Mouse (Mus musculus): Measurements from ENCODE around the gene Syce2. TPM values are rescaled to one million over a fixed set of nuclear protein-coding genes. Genes with fewer than 3 reads are reported as not detected.
A peak's percentile ranks its signal among the peaks of the same experiment; 100 is the strongest.

Gene Syce2
- polyA plus RNA-seq, 1 experiment from 2014 or later: 51.1 TPM

DNA sequence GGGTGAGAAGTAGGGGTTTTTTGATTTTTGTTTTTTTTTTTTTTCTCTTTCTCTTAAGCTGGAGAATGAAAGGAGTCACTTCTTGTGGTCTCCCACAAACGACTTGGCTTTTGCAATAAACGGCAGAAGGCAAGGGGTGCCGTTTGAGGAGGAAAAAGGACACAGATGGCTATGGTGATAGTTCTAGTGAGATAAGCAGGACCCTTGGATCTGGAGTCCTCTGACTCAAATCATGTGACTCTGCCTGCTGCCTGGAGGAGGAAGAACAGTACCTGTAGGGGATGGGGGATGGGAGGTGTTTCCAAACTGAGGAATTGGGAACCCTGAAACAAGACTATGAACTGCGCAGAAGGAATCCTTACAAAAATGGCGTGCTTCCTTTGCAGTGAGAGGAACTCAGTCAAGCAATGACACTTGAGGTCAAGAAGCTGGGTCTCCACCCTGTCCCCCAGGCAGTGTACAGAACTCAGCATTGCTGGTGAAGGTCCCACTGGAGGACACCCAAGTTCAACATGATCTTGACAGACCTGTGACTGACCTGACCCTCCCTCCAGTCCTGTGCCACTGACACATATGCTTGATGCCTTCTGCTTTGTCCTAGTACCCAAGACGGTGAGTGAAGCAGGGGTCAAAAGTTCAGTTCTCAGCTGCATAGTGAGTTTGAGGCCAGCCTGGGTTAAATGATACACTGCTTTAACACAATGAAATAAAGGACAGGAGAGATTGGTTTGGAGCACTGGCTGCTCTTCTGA is 24.1 kb upstream of the Syce2 start:
- 46% methylated on average over 6 of the region's 6 CpGs for WGBS
- peak overlapping the region; percentile 96 for H3K4me3 ChIP-seq (ENCODE audit: low read depth, low read length)
- ATAC-seq (ENCODE audit: low FRiP score): no peak
- peak overlapping the region; percentile 65 for H3K4me2 ChIP-seq (replicated peaks; ENCODE audit: low read depth, low read length)
- H3K27ac ChIP-seq (ENCODE audit: low read depth, low read length): peak overlapping the region; percentile 76; the same call in 1 of the 2 replicates
- no peak for DNase-seq (ENCODE audit: low spot score)
- H3K4me1 ChIP-seq (replicated peaks; ENCODE audit: control insufficient read depth, insufficient read depth, low read length): peaks cover 7% of the 10 kb centered on the region; the same call in 1 of the 2 replicates
- no peaks in the 10 kb centered on the region for H3K27me3 ChIP-seq (ENCODE audit: control insufficient read depth, insufficient read depth, low read length)
- 0 out of 2 replicates have a peak overlapping the region, but pooled peaks have one; percentile 17 for H3K9ac ChIP-seq (ENCODE audit: low read depth, low read length)
- no peaks in the 10 kb centered on the region for H3K9me3 ChIP-seq (ENCODE audit: control insufficient read depth, low read length)
- peaks cover 18% of the 10 kb centered on the region for H3K36me3 ChIP-seq (ENCODE audit: control insufficient read depth, insufficient read depth, low read length)

DNA sequence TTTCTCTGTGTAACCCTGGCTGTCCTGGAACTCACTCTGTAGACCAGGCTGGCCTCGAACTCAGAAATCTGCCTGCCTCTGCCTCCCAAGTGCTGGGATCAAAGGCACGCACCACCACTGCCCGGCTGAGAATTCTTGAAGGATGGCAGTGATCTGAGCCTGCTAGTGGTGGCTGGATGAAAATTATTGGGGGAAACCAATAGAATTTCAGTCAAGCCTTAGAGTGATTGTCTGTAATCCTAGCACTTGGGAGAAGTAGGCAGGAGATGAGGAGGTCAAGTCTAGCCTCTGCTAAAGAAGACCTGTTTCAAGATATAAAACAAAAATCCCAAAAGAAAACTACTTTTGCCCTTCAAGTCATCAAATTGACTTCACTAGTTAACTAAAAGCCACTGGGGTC is 15.5 kb upstream of the Syce2 start:
- H3K4me1 ChIP-seq (replicated peaks; ENCODE audit: control insufficient read depth, insufficient read depth, low read length): peaks cover 7% of the 10 kb centered on the region
- no peaks in the 10 kb centered on the region for H3K27me3 ChIP-seq (ENCODE audit: control insufficient read depth, insufficient read depth, low read length)
- no peak overlapping the region for H3K4me2 ChIP-seq (replicated peaks; ENCODE audit: low read depth, low read length)
- no peaks in the 10 kb centered on the region for H3K9me3 ChIP-seq (ENCODE audit: control insufficient read depth, low read length)
- DNase-seq (ENCODE audit: low spot score): no peak
- H3K27ac ChIP-seq (ENCODE audit: low read depth, low read length): no peak overlapping the region
- no peak overlapping the region for H3K9ac ChIP-seq (ENCODE audit: low read depth, low read length)
- WGBS: 92% methylated on average over 3 of the region's 3 CpGs
- H3K36me3 ChIP-seq (ENCODE audit: control insufficient read depth, insufficient read depth, low read length): peaks cover 5% of the 10 kb centered on the region; the same call in 1 of the 2 replicates
- peak overlapping the region; percentile 92 for H3K4me3 ChIP-seq (ENCODE audit: low read depth, low read length)
- peak; percentile 31 for ATAC-seq (ENCODE audit: low FRiP score)

DNA sequence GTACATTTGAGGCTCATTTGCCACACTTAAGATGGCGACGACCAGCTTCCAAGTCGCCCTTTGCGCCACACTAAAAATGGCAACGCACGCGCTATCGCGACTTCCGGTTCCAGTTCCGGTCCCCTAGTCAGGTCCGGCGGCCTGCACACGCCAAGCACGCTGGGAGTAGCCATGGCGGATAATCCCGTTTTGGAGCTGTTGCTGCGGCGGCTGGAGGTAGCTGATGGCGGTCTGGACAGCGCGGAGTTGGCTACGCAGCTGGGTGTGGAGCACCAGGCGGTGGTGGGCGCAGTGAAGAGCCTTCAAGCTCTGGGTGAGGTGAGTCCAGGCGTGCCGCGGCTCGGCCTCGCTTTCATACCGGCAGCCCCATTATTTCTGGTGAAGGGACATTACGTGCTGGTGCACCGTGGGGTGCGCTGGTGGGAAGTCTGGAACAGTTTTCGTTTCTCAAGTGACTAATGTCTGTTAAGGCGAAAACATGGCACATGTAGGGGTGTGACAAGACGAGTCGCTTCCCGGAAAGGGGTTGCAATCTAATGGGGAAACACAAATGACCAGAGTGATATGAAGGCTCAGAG is 15.0 kb upstream of the Syce2 start, which contains the start of gene Farsa:
Gene Farsa, plus strand, starts transcription at position 126 of the 578 bp plus-strand sequence.
- H3K9me3 ChIP-seq (ENCODE audit: control insufficient read depth, low read length): no peaks in the 10 kb centered on the region
- no peaks in the 10 kb centered on the region for H3K27me3 ChIP-seq (ENCODE audit: control insufficient read depth, insufficient read depth, low read length)
- H3K4me3 ChIP-seq (ENCODE audit: low read depth, low read length): peak within 1 kb of the TSS; percentile 92
- H3K9ac ChIP-seq (ENCODE audit: low read depth, low read length): peak within 1 kb of the TSS; percentile 84
- peak; percentile 89 for ATAC-seq (ENCODE audit: low FRiP score)
- peak within 1 kb of the TSS; percentile 52; the same call in 1 of the 2 replicates for H3K27ac ChIP-seq (ENCODE audit: low read depth, low read length)
- peak; percentile 96 for DNase-seq (ENCODE audit: low spot score)
- H3K36me3 ChIP-seq (ENCODE audit: control insufficient read depth, insufficient read depth, low read length): peaks cover 5% of the 10 kb centered on the region; the same call in 1 of the 2 replicates
- peak within 1 kb of the TSS; percentile 82 for H3K4me2 ChIP-seq (replicated peaks; ENCODE audit: low read depth, low read length)
- H3K4me1 ChIP-seq (replicated peaks; ENCODE audit: control insufficient read depth, insufficient read depth, low read length): peaks cover 7% of the 10 kb centered on the region
- WGBS: under 1% methylated on average over 39 of the region's 39 CpGs

DNA sequence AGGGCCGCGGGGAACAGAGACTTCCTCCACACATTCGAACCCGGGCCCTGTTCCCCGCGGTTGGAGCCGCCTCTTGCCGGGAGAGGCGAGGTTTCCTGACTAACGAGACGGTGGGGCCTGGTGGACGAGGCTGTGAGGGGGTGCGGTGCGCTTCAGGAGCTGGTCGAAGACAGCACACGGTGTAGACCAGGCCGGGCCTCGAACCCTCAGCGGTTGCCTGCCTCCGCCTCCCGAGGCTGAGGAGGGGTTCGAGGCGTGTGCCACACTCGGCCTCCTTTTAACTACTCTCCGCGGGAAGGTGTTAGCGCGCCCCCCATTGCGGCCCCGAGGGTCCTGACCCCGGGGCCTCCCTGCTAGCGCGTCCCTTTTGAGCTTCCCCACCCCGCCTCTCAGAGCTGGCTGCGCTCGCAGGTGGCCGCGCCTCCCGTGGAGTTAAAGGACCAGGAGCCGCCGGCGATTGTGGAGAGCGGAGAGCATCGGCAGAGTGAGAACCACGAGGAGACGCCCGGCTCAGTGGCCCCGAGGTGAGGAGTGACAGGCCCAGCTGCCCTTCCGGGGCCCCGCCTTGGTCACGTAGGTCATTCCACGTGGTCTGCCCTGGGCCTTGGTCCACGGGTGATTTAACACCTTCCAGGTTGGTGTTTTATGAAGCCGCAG is 526 bp downstream of the Syce2 start:
- WGBS: 3% methylated on average over 50 of the region's 54 CpGs

DNA sequence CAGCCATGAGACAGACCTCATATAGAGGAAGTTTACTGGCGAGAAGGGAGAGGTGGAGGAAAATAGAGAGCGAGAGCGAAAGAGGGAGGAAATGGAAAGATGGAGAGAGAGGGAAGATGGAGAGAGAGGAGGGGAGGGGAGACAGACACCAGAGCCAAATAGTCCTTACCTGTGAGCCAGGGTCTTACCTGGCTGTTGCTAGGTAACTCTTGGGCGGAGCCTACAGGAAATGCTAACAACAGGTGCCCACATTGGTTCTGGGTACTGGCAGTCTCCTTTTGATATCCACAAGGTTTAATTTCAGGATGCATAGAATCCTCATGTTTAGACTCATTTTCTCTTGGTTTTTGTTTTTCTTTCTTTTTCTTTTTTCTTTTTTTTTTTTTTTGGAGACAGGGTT is 1.1 kb downstream of the Syce2 start:
- 76% methylated on average over 4 of the region's 4 CpGs for WGBS
- Histone ChIP-seq H3K9ac (ENCODE audit: low read depth, low read length) (no peak overlapping the region), H3K4me2 (replicated peaks; ENCODE audit: low read depth, low read length) (peak overlapping the region; percentile 51), H3K27ac (ENCODE audit: low read depth, low read length) (no peak overlapping the region), H3K27me3 (ENCODE audit: control insufficient read depth, insufficient read depth, low read length) (peaks cover 4% of the 10 kb centered on the region; the same call in 1 of the 2 replicates), H3K4me3 (ENCODE audit: low read depth, low read length) (no peak overlapping the region), H3K36me3 (ENCODE audit: control insufficient read depth, insufficient read depth, low read length) (peaks cover 8% of the 10 kb centered on the region), H3K9me3 (ENCODE audit: control insufficient read depth, low read length) (no peaks in the 10 kb centered on the region), H3K4me1 (replicated peaks; ENCODE audit: control insufficient read depth, insufficient read depth, low read length) (peaks cover 3% of the 10 kb centered on the region; the same call in 1 of the 2 replicates)
- DNase-seq (ENCODE audit: low spot score): no peak
- no peak for ATAC-seq (ENCODE audit: low FRiP score)

More for the DNA sequence above, 526 bp downstream of the Syce2 start:
- peaks cover 3% of the 10 kb centered on the region; the same call in 1 of the 2 replicates for H3K4me1 ChIP-seq (replicated peaks; ENCODE audit: control insufficient read depth, insufficient read depth, low read length)
- H3K27ac ChIP-seq (ENCODE audit: low read depth, low read length): no peak overlapping the region
- peak overlapping the region; percentile 29 for H3K4me3 ChIP-seq (ENCODE audit: low read depth, low read length)
- peak overlapping the region; percentile 51 for H3K4me2 ChIP-seq (replicated peaks; ENCODE audit: low read depth, low read length)
- ATAC-seq (ENCODE audit: low FRiP score) (peak; percentile 71), DNase-seq (ENCODE audit: low spot score) (peak; percentile 51)
- peak overlapping the region; percentile 34 for H3K9ac ChIP-seq (ENCODE audit: low read depth, low read length)
- peaks cover 13% of the 10 kb centered on the region for H3K36me3 ChIP-seq (ENCODE audit: control insufficient read depth, insufficient read depth, low read length)
- H3K9me3 ChIP-seq (ENCODE audit: control insufficient read depth, low read length): no peaks in the 10 kb centered on the region
- H3K27me3 ChIP-seq (ENCODE audit: control insufficient read depth, insufficient read depth, low read length): peaks cover 4% of the 10 kb centered on the region; the same call in 1 of the 2 replicates

DNA sequence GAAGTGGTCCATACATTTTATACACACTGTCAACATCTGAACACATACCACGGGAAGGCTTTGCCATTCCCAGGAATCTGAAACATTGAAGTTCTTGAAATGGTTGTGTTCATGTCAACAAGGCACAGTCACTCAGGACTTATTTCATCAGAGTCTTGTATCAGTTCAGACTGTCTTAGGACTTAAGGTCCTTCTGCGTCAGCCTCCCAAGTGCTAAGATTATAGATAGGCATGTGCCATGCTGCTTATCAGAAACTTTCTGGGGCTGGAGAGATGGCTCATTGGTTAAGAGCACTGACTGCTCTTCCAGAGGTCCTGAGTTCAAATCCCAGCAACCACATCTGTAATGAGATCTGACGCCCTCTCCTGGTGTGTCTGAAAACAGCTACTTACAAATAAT is 2.4 kb downstream of the Syce2 start:
- DNase-seq (ENCODE audit: low spot score) (no peak), ATAC-seq (ENCODE audit: low FRiP score) (no peak)
- Histone ChIP-seq H3K27me3 (ENCODE audit: control insufficient read depth, insufficient read depth, low read length) (peaks cover 4% of the 10 kb centered on the region; the same call in 1 of the 2 replicates), H3K27ac (ENCODE audit: low read depth, low read length) (no peak overlapping the region), H3K9me3 (ENCODE audit: control insufficient read depth, low read length) (no peaks in the 10 kb centered on the region), H3K36me3 (ENCODE audit: control insufficient read depth, insufficient read depth, low read length) (no peaks in the 10 kb centered on the region), H3K4me1 (replicated peaks; ENCODE audit: control insufficient read depth, insufficient read depth, low read length) (peaks cover 3% of the 10 kb centered on the region; the same call in 1 of the 2 replicates), H3K9ac (ENCODE audit: low read depth, low read length) (no peak overlapping the region), H3K4me2 (replicated peaks; ENCODE audit: low read depth, low read length) (no peak overlapping the region), H3K4me3 (ENCODE audit: low read depth, low read length) (no peak overlapping the region)
- 97% methylated on average over 3 of the region's 3 CpGs for WGBS

DNA sequence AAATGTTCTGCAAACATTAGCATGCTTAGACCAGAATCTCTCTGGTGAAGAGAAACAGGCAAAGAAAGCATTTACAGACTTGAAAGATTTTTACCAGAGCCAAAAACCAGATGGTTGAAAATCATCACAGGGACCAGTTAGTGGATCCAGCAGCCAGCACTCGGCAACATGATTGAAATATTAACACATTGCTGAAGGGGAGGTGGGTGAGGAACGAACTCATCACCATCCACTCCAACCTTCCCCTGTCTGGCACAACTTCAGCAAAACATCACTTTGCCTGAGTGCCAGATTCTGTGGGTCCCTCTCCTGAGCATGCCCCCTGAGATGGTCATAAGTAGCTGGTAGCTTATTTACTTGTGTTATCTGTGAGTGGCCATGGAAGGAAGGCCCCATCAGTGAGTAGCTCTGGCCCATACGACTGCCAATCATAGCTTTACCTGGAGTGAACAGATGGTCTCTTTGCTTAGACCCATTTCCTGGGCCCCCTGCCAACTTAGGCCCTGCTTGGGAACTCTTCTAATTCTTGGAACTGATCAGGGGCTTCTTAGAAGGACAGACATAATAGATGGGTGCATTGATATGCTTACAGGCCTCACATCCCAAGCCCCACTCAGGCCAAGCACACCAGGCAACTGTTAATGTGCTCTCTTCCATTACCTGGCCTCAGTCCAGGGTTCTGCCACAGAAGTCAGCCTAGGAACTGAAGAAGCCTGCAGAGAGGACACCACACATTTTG is 5.6 kb downstream of the Syce2 start:
- H3K4me3 ChIP-seq (ENCODE audit: low read depth, low read length): no peak overlapping the region
- no peak for ATAC-seq (ENCODE audit: low FRiP score)

DNA sequence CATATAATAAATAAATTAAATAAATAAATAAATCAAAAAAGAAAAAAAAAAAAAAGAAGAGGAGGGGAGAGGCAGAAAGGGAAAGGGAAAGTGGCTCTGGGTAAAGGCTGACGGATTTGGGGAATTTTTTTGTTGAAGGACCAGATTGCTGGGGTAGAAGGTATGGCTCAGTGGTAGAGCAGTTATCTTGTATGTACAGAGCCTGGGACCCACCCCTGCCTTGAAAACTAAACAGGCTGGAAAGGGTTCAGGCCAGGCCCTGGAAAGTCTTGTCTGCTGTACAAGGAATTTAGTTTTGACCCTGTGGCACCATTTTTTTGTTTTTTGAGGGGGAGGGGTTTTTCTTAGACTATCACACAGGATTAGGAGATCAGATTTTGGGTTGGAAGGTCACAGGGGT is 7.0 kb downstream of the Syce2 start:
- no peak for DNase-seq (ENCODE audit: low spot score)
- WGBS: 78% methylated on average over 1 of the region's 1 CpGs
- Histone ChIP-seq H3K9ac (ENCODE audit: low read depth, low read length) (no peak overlapping the region), H3K27me3 (ENCODE audit: control insufficient read depth, insufficient read depth, low read length) (no peaks in the 10 kb centered on the region), H3K36me3 (ENCODE audit: control insufficient read depth, insufficient read depth, low read length) (no peaks in the 10 kb centered on the region), H3K9me3 (ENCODE audit: control insufficient read depth, low read length) (no peaks in the 10 kb centered on the region), H3K27ac (ENCODE audit: low read depth, low read length) (no peak overlapping the region), H3K4me1 (replicated peaks; ENCODE audit: control insufficient read depth, insufficient read depth, low read length) (no peaks in the 10 kb centered on the region), H3K4me2 (replicated peaks; ENCODE audit: low read depth, low read length) (no peak overlapping the region), H3K4me3 (ENCODE audit: low read depth, low read length) (no peak overlapping the region)
- ATAC-seq (ENCODE audit: low FRiP score): no peak

More for the DNA sequence above, 5.6 kb downstream of the Syce2 start:
- Histone ChIP-seq H3K27ac (ENCODE audit: low read depth, low read length) (no peak overlapping the region), H3K9me3 (ENCODE audit: control insufficient read depth, low read length) (no peaks in the 10 kb centered on the region), H3K9ac (ENCODE audit: low read depth, low read length) (no peak overlapping the region), H3K36me3 (ENCODE audit: control insufficient read depth, insufficient read depth, low read length) (no peaks in the 10 kb centered on the region), H3K4me2 (replicated peaks; ENCODE audit: low read depth, low read length) (no peak overlapping the region), H3K4me1 (replicated peaks; ENCODE audit: control insufficient read depth, insufficient read depth, low read length) (peaks cover 2% of the 10 kb centered on the region; the same call in 1 of the 2 replicates), H3K27me3 (ENCODE audit: control insufficient read depth, insufficient read depth, low read length) (peaks cover 4% of the 10 kb centered on the region; the same call in 1 of the 2 replicates)
- WGBS: 80% methylated on average over 3 of the region's 3 CpGs
- no peak for DNase-seq (ENCODE audit: low spot score)
